Mouse (Mus musculus) yolk sac, embryonic 10.5 days (tissue): ENCODE measurements around the gene Nhs.

Experiments used
- DNase-seq: peaks from one replicate; pipeline ENCODE4 v3.0.0-alpha.2; 2017; ENCODE audit warnings: low spot score

The Nhs gene

DNA sequence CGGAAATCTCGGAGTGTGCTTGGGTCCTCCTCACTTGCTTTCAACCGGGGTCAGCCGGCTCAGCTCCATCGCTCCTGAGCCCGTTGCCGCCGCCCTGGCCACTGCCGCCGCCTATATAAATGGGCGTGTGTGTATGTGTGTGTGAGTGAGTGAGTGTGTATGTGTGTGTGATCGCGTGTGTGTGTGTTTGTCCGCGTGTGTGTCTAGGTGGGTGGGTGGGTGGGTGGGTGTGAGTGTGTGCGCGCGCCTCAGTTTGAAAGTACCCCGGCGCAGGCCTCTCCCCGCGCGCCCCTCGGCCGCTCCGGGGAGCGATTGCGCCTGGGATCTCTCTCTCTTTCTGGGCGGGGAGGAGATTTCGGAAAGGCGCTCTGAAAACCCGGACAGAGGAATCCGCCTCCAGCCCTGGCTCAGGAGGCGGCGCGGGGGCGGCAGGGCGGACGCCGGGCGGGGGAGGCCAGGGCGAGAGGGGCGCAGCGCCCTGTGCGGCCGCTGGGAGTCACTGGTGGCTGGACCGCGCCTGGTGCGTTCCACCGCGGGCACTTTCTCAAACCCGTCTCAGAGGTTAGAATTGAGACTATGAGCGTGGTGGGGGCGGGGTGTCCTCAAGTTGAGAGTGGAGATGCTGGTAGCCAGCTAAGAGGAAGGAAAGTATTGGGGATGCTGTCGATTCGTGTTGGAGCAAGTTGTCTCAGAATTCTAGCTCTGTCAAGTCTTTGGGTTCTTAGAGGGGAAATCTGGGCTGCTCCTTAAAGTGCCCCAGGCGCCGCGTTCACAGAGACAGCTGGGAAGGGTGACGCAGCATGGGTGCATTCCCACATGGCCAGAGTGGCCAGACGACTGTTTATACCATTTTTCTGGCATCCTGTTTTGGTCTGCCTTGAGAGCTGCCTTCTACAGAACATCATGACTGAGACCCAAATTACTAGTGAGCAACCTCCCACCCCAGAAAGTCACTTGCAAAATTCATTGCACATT, at the start of gene Nhs:
Gene Nhs, minus strand, starts transcription at position 94 of the 975 bp plus-strand sequence.
- peak; percentile 75 for DNase-seq

DNA sequence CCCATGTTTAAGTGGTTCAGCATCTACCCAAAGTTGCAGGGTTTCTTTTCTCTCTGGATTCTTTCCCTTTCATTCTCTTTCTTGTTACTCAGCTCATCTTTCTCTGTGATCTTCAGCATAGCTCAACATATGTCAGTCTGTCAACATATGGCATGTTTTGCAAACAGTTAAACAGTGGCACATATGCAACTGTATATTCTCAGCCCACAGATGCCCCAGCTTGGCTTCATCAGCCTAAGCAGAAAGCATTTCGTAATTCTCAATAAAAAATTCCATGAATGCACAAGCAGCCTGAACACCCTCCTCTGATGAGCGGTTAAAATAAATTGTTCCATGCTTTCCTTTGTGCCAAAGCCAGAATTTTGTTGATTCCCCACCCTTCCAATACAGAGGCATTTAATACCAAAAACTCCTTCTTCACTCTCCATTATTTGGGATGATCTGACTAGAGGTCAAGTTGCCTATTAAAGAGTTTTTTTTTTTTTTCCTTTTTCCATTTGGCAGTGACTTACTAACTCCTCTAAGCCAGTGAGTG, 46.9 kb upstream of the Nhs start:
- no peak for DNase-seq

DNA sequence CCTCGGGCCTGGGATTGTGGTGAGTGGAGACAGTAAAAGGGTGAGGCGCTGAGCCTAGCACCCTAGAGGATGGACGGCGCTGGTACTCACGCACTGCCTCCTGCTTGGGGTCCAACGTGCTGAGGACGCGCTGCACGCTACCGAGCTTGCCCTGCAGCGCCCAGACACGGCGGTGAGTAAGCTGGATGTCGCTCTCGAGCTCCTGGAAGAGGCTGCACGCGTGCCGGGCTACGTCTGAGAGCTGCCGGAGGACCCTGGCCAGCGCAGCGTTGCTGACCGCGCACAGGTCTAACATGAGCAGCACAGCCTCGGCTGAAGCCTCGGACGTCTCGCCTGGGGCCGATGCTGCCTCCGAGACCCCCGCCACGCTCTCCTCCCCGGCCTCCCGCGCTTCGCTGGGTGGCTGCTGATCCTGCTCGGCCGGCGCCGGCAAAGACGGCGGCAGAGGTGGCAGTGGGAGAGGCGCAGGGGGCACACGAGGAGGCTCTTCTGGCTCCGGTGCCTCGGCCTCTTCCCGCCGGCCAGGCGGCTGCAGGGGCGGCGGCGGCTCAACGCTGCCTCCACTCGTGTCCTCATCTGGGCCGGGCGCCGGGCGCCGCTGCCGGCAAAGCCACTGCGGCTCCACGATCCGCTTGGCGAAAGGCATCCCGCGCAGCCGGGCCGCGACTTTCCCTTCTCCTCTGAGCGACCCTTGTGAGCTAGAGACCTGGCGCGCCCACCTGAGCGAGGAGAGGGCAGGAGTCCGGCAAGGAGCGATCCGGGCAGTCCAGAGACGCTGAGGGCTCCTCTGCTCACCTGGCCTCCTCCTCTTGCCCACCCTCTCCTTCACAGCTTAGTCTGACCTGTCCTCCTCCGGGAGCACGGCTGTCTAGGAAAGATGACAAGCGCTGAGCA, 540 bp downstream of the Nhs start:
- DNase-seq = peak; percentile 15

DNA sequence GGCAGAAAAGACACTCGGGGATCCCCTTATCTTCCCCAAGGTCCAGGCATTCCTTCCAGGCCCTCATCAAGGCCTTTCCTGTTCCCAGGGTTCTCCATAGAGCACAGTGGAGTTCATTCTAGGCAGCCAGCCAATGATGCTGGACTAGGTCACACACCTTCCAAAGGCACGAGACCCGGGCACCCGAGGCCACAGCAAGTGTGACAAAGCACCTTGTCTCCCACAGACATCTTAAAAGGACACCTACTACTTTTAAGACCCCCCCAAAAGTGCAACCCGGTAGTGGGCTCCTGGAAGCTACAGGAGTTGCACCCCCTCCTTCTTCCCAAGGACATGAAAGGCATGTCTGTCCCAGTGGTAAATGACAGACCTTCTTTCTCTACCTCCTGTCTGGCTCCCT, 1.4 kb downstream of the Nhs start:
- DNase-seq = no peak

DNA sequence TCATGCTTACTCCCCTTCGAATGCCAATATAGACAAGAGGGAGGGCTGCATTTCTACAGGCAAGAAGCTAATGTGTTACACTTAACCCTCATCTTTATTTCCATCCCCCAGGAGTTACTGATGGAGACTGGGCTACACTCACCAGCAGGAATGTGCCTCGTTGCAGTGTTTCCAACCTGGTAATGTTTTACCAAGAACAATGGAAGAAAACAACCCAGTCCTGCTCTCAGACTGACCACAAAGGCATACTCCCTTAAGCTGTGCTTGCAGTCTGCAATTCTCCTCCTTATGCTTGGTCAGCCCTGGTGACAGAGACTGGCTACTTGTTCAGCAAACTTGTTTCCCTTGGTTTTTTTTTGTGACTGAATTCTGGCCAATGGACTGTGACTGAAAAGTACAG, 21.7 kb downstream of the Nhs start:
- DNase-seq = peak; percentile 2

DNA sequence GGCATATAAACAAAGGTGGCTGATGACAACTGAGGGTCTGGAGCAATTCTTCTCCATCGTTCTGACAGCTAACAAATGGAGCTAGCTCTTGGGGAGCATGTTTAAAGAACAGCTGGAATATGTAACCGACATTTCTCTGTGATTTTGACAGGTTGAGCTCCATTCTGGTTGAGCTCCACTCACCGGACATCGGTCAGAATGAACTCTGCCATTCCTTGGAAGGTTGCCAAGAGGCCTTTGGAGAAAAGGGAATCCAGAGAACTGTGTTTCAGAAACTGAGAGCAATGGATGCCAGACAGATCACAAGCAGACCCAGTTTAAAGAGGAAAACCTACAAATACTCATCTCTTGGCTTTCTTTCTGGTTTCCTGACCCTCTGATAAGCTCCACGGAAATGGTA, 46.3 kb downstream of the Nhs start:
- DNase-seq = peak; percentile 25

DNA sequence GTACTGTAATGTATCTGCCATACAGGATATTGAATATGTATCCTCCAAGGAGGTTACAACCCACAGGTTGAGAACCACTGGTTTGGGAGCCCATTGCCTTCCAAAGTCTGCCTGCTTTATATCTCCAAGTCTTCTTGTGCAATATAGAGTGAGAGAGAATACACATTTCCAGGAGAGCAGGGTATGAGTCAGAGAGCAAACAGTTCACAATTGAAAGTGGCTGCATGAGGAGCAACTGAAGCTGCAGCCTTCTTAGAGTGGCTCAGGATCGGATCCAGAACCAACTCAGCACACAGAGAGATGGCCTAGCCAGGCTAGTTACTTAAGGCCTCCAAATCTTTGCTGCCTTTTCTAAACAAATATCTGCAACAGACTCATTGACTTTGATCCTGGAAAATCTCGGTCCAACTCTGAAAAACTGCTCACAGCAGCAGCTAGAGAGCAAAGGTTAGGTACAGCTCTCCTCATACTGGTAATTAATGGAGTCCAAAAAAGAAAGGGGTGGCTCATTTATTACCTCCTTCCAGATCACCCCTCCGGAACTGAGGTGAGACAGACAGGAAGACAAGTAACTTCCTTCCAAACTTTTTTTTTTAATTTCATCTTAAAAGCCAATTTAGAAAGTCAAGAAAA, 56.6 kb downstream of the Nhs start:
- DNase-seq = peak; percentile 18

DNA sequence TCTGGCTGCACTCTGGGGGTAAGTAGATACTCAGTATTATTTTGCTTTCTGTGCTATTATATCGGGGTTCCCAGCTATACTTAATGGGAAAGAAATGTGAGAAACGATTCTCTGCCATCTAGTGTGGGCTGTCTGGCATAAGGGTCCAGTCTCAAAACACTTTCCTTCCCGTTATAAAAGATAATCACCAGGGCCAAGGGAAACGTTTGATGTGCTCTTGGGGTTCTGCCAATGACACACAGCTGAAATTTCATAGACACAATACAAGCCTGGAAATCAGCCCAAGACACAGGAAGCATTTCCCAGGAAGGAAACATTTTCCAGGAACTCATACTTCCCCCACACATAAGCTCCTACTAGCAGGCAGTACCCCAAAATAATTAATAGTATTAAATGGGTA, 61.2 kb downstream of the Nhs start:
- no peak for DNase-seq

DNA sequence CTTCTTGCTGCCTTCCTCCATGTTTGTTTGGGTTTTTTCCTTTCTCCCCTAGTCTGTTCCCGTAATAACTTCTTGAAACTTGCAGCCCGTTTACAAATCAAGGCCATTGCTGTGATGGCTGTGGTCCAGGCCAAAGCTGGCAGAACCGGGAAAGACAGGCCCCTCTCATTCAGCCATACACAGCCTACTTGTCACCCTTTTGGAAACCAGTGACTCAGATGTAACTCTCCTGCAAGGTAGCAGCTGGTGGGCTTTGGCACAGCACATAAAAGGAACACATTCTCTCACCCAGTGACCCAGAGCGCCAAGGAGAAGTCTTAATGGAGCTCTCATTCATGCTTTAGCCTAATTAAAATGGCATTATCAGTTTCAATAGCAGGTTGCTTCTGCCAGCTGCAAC, 72.2 kb downstream of the Nhs start:
- DNase-seq = no peak

DNA sequence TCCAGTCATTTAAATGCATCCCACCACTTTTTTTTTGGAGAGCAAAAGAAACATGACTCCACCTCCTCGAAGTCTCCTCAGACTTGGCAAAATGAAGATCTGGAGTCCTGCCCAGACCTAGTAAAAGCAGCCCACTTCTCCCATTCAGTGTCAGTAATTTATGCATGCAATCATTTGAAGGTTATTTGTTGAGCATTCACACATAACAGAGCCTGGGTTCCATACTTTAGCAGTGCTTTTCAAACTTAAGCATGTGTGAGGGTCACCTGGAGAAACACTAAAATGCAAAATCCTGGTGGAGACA, 73.7 kb downstream of the Nhs start:
- no peak for DNase-seq

DNA sequence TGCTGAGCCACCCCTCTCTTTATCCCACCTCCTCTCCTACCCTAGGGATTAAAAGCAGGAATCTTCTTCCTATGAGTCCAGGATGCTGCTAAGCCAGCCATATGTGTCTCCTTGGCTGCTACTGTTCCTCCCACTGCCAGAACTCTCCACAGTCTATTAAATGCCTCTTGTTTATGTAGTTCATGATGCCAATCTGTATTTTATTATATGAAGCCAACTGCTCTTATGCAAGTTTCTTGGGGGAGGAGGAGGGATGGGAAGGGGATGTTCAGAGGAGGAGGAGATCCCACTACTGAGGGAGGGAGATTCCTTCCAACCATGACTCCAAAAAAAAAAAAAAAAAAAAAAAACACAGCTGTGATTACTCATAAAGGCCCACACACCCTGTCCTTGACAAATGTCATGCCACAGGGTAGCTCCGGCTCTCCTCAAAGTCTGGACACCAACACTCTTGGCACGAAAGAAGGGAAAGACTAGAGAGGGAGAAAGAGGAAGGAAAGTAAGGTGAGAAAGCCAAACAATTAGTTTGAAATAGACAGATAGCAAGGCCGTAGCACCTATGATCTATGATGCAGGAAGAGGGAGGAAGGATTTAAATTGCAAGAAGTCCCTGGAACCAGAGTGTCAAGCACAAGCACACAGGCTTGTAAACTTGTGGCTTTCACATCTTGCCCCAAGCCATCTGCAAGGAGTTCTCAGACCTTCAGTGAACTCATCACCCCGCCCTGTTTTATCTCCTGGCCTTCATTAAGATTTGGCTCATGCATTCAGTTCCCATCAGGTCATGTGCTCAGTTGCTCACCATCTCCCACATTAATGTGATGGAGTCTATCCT, 74.3 kb downstream of the Nhs start:
- DNase-seq = no peak

DNA sequence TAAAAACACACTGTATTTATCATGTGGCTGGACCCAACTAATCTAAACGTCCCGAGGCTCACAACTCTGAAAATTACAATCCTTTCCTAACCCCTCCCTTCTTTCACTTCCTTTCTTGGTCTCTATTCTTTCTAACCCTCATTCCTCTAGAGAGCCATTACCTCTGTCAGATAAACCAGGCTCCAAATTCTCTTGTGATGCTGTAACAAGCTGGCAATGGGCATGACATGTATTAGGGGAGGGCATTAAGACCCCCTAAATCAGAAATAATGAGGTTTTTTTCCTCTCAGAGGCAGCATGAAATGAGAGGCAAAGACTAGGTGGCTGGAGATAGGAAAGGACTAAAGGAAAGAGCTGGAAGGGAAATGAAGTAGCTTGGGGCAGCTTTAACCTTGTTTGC, 96.4 kb downstream of the Nhs start:
- DNase-seq = no peak

DNA sequence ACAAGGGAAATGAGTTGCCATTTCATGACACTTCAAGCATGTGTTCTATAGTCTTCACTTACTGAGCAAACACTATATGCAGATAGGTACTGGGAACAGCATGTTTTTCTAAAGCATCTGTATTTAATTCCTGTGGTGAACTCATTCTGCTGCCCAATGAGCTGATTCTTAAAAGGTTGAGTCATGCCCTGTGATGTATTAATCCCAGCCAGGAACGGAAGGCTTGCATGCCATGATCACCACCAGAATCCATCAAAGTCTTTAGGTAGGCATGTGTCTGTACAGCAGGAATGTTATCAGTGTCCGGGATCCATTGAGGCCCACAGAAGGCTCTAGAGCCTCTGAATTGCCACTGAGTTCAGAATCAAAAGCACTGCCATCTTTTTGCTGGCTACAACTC, 103.9 kb downstream of the Nhs start:
- no peak for DNase-seq

DNA sequence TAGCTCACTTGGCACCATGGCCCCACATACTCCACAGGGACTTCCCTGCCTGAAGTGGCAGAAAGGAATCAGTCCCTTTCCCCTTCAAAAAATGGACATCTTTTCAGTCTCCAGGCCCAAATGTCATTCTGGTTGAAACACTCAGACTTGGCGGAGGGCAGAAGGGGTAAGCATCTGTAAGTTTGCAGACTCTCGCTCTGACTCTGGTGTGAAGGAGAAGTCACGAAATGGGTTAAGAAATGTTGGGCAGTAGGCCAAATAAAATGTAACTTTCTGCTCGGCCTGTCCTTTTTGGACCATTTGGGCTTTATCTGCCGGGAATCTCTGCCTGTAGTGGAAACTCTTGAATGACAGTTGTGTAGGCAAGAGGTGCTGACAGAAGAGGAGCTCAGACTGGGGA, 106.0 kb downstream of the Nhs start:
- DNase-seq = no peak

DNA sequence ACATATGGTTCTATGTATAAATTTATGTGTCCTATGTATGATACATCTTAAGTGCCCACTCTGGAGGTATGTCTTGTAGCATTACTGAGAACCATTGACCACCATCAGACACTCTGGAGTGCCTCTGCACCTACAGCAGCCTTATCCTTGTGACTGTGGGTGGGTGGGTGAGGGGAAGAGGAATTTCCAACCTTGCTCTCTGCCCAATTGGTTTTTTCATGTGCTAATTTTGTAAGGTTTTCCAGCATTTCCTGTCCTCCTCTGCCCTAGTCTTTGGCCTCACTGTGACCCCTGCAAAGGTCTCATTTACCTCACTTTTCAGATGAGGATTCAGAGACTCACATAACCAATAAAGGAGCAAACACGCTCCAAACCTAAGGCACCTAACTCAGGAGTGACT, 107.0 kb downstream of the Nhs start:
- DNase-seq = no peak

DNA sequence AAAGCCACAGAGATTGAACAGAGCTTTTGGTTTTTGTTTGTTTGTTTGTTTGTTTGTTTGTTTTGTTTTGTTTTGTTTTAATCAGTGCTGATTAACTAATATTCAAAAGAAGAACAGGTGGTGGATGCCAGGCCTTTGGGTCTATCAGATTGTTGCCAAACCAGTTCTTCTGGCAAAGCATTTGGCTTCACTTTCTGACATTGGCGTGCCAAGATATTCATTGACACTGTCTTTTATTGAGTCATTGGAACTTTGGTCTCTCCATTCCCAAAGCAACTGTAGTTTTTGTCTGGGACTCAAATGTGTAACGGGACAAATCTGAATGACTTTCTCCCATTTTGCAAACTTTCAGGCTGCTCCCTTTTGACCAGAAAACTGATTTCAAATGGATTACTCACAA, 109.9 kb downstream of the Nhs start:
- DNase-seq = no peak

DNA sequence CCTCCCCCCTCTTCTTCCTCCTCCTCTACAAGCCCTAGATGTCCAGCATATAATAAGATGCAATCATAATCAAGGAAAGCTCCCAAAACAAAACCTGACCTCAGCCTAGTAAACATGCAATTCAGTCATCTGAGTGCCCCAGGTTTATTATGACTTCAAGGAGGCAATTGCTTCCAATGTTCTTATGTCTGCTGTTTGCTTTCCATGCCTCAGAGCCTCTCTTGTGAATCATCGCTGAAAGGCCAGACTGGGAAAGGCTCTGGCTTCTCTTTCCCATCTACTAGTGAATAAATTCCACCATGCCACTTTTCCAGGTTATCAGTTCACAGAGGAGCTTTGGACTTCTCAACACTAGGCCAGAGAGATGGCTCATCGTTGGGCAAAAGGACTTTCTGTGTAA, 114.0 kb downstream of the Nhs start:
- no peak for DNase-seq

DNA sequence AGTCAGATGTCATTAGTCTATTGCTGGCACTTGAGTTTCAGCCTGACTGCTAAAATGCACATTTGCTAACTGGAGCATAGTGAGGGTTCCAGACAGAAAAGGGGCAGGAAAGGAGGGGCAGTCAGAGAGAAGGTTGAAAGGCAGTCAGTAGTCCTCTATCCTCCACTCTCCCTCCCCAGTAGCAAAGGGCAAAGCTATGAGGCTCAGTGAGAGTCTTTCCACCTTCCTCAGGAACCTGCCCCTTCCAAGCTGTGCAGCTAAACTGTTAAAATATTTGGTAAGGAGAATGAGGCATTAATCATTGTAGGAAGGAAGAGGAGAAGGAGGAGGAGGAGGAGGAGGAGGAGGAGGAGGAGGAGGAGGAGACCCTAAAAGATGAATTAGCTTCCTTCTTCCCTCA, 115.4 kb downstream of the Nhs start:
- no peak for DNase-seq

DNA sequence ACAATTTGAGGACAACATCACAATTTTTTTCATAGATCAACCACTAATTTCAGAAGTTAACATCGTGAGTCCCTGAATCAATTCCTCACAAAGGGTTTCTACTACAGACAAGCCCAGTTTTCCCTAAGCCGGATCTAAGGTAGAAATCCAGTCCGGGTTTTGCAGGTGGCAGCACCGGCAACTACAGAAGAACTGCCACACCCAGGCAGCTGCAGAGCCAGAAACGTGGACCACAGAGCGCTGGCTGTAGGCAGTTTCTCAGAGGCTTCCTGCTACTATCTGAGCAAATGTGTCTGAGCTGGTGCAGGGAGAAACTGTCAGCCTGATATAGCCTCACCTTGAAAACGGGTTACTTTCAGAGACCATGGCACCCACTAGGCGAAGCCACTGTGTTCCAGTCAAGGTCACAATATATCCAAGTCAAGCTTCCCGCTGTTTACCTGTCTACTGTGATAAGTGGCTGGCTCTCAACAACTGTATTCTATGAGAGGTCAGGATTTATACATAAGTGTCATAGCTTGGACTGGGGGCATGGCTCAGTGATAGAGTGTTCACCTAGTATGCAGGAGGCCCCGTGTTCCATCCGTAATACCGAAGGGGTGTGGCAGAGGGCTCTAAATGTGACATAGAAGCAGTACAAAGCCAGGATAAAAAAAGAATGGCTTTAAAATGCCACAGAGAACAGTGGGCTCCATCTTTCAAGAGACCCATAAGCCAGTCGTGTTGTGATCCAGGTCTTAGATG, 134.1 kb downstream of the Nhs start:
- peak; percentile 47 for DNase-seq

DNA sequence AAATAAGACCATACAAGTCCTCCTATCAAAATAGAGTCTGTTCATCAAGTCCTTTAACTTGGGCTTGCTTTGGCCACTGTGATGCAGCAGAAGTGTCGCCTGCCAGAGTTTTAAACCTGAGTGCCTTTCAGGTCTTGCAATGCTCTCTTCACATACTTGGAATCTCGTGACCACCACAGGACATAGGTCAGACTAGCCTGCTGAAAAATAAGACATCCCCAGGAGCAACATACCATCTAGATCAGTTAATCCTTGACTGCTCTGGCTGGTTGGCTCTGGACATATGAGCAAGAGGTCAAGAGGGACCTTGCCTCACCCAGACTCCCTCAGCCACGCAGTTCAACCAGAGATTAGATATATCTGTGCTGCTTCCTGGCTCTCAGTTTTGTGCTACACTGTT, 137.8 kb downstream of the Nhs start:
- DNase-seq = peak; percentile 39

DNA sequence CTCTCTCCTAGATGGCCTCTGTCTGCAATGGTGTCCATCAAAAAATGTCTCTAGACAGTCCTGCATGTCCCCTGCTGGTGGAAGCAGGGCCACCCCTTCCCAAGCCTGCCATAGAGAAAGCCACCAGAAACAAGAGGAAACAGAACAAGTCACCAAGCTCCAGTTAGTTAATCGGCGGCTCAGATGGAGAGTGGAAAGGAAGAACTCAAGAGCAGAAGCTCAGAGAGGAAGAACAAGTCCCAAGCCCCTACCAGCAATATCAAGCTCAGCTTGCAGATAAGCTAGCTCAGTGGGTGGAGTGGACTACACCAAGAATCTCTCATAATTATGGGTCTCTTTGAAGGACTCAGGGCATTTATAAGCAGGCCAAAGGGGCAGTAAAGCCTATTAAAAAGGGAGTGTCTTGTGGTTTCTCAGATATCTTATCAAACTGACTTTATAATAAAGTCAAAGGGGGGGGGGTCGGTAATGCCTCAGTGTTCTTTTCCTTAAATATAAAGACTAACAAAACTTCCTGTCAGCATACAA, 139.4 kb downstream of the Nhs start:
- no peak for DNase-seq
